Mouse (Mus musculus) C2C12 (cell line): ENCODE results near the gene Gatm. TPM values are rescaled to one million over a fixed set of nuclear protein-coding genes. Genes with fewer than 3 reads are reported as not detected.

ENCODE experiments used
- H3K27me3 ChIP-seq: one replicate; pipeline ENCODE4 v1.6.1; 2011; ENCODE audit not compliant: control insufficient read depth, insufficient read depth, insufficient read length
- H3K36me3 ChIP-seq: one replicate; pipeline ENCODE4 v1.6.1; 2011; ENCODE audit not compliant: control insufficient read depth, insufficient read depth
- H3K4me3 ChIP-seq: one replicate; pipeline ENCODE4 v1.5.1; 2011; ENCODE audit warnings: mild to moderate bottlenecking, control low read depth; ENCODE audit not compliant: poor library complexity, insufficient read depth, severe bottlenecking
- H3K79me2 ChIP-seq: one replicate; pipeline ENCODE4 v1.6.1; 2011; ENCODE audit not compliant: control insufficient read depth, insufficient read depth
- H3K79me3 ChIP-seq: one replicate; pipeline ENCODE4 v1.6.1; 2011; ENCODE audit warnings: low read depth, control low read depth
- H3ac ChIP-seq: one replicate; pipeline ENCODE3; 2011; ENCODE audit warnings: low read depth; ENCODE audit not compliant: control insufficient read depth, insufficient read length
- CEBPB ChIP-seq: IDR thresholded peaks from one replicate; pipeline ENCODE4 v1.6.1; 2011; ENCODE audit warnings: low read depth, mild to moderate bottlenecking, control low read depth, moderate library complexity
- CTCF ChIP-seq: IDR thresholded peaks from one replicate; pipeline ENCODE4 v1.5.1; 2011; ENCODE audit not compliant: control insufficient read depth, insufficient read depth, insufficient read length
- FOSL1 ChIP-seq: IDR thresholded peaks from one replicate; pipeline ENCODE4 v1.8.0; 2011; ENCODE audit warnings: mild to moderate bottlenecking, low read length; ENCODE audit not compliant: poor library complexity, insufficient read depth, severe bottlenecking
- MAX ChIP-seq: IDR thresholded peaks from one replicate; pipeline ENCODE4 v1.6.1; 2011; ENCODE audit warnings: mild to moderate bottlenecking, control low read depth
- MYOD1 ChIP-seq: IDR thresholded peaks from one replicate; pipeline ENCODE4 v1.6.1; 2011; ENCODE audit warnings: low read depth; ENCODE audit not compliant: control insufficient read depth, insufficient read length
- MYOG ChIP-seq: IDR thresholded peaks from one replicate; pipeline ENCODE4 v1.6.1; 2011; ENCODE audit not compliant: control insufficient read depth, insufficient read length; ENCODE audit errors: extremely low read depth
- USF1 ChIP-seq: IDR thresholded peaks from one replicate; pipeline ENCODE4 v1.6.1; 2011; ENCODE audit warnings: low read depth, mild to moderate bottlenecking, control low read depth, moderate library complexity
- polyA plus RNA-seq: library from polyadenylated mRNA; unstranded; fragments of >200 nt; fragmentation: generic; extraction: Trizol; gene quantifications from one replicate; pipeline ENCODE4 v1.2.1, GENCODE M21; 2012; ENCODE audit warnings: missing spikeins

The Gatm gene
- polyA plus RNA-seq, 1 experiment: 24.7 TPM

DNA sequence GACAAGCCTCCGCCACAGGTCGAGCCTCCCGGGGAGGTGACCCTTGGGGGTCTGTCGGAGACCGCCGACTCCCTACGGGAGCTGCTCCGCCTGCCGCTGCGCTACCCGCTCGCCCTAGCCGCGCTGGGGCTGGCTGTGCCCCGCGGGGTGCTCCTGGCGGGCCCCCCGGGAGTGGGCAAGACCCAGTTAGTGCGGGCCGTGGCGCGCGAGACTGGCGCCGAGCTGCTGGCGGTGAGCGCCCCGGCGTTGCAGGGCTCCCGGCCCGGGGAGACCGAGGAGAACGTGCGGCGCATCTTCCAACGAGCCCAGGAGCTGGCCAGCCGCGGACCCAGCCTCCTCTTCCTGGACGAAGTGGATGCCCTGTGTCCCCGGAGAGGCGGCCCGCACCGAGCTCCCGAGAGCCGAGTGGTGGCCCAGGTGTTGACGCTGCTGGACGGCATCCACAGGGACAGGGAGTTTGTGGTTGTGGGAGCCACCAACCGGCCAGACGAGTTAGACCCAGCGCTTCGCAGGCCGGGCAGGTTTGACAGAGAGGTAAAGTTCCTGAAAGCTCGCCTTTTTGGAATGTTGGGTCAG is 20.2 kb upstream of the Gatm start:
- peaks cover 23% of the 10 kb centered on the region for H3K36me3 ChIP-seq
- H3K4me3 ChIP-seq: peak overlapping the region; percentile 87
- peaks cover 23% of the 10 kb centered on the region for H3K79me2 ChIP-seq
- TF ChIP-seq MAX (no peak), FOSL1 (no peak), USF1 (no peak), MYOG (no peak), MYOD1 (no peak), CEBPB (no peak)
- H3K27me3 ChIP-seq: no peaks in the 10 kb centered on the region
- peak overlapping the region; percentile 80 for H3ac ChIP-seq
- peaks cover 18% of the 10 kb centered on the region for H3K79me3 ChIP-seq

DNA sequence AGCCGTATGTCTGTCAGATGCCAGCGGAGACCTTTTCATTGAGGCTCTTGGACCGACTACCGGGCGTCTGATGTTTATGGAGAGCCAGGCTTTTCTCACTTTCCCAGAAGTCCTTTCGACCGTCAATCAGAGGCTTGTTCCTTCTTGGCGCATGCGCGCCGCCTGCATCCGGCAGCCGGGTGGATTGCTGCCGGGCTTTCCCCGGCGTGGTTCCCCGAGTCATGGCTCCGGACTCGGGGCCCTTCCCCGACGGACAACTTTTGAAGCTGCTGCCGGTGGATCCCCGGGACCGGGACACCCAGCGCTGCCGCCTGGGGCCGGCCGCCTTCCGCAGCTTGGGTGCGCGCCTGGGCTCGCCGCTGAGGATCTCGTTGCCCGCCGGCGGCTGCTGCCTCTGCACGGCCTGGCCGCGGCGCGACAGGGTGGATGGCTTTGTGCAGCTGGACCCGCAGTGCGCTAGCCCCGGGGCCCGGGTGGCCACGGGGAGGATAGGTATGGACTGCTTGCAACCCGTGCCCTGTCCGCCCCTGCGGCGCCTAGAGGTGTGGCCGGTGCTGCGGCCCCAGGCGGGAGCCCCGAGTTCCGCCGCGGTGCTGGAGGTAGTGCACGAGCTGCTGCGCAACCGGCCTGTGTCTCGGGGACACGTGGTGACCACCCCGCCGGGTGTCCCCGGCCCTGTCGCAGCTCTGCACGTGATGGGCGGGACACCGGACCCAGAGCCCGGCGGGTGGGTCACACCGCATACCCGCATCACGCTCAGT is 19.5 kb upstream of the Gatm start:
- TF ChIP-seq MAX (peak; percentile 80), MYOD1 (no peak), CTCF (no peak), USF1 (peak; percentile 9)
- H3K27me3 ChIP-seq: peaks cover 6% of the 10 kb centered on the region

DNA sequence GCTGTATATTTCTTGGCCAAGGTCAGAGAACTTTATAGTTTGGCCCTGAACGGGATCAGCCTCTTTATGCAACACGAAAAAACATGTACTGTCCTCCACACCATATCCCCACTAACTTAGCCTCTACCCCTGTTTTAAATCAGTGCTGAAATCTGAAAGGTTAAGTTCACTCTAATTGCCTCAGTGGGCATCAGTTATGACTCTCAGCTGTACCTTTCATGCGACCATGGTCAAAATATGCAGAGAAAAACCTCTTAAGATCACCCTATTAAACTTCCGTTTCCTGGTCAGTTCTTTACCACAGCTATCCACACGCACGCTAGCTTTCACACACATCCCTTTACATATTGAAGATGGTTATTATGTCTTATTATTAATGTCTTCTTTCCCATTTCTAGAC is 18.8 kb upstream of the Gatm start:
- Histone ChIP-seq H3K79me3 (peaks cover 18% of the 10 kb centered on the region), H3K79me2 (peaks cover 23% of the 10 kb centered on the region), H3K4me3 (no peak overlapping the region), H3K27me3 (peaks cover 6% of the 10 kb centered on the region), H3ac (no peak overlapping the region), H3K36me3 (peaks cover 23% of the 10 kb centered on the region)
- TF ChIP-seq FOSL1 (no peak), MYOG (no peak)

More for the DNA sequence above, 19.5 kb upstream of the Gatm start:
- Histone ChIP-seq H3K36me3 (peaks cover 23% of the 10 kb centered on the region), H3ac (peak overlapping the region; percentile 80), H3K79me2 (peaks cover 23% of the 10 kb centered on the region), H3K79me3 (peaks cover 18% of the 10 kb centered on the region), H3K4me3 (peak overlapping the region; percentile 87)

DNA sequence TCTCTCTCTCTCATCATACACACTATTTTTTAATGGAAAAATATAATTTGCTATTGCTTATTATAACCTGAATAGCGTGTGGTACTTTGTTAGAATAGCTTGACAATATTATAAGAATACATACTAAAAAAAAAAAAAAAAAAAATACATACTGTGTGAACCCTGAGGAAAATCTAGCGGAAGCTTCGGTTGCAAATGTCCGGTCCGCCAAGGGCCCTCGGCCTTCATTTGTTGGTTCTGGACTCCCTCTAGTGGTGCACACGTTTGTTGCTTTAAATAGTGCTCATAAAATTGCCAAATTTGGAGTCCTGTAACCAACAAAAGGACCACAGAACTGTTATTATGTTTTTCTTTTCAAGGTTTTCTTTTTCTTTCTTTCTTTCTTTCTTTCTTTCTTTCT is 17.9 kb upstream of the Gatm start:
- Histone ChIP-seq H3K79me2 (peaks cover 23% of the 10 kb centered on the region), H3K4me3 (no peak overlapping the region), H3ac (no peak overlapping the region), H3K79me3 (peaks cover 18% of the 10 kb centered on the region), H3K36me3 (peaks cover 19% of the 10 kb centered on the region), H3K27me3 (peaks cover 10% of the 10 kb centered on the region)
- TF ChIP-seq MYOD1 (no peak), CTCF (peak; percentile 39)

DNA sequence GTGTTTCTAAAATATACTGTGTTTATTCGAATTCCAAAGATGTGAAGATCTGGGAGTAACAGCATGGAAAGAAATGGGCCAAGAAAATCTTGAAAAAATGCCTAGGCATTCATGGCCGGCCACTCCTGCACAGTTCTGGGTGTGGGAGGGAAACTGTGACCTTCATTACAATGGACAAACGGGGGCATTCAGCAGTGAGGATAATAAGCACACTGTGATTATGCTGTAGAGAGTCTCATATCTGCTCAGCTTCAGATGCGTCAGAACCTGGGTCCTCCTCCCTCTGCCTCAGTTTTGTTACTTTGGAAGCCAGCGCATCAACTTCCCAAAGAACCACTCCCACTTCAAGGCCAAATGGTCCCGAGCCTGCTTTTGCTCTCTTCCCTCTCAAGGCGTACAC is 14.8 kb upstream of the Gatm start:
- no peaks in the 10 kb centered on the region for H3K36me3 ChIP-seq
- H3K79me3 ChIP-seq: peaks cover 3% of the 10 kb centered on the region
- H3K4me3 ChIP-seq: no peak overlapping the region
- H3K79me2 ChIP-seq: peaks cover 5% of the 10 kb centered on the region
- H3ac ChIP-seq: no peak overlapping the region
- peaks cover 10% of the 10 kb centered on the region for H3K27me3 ChIP-seq
- TF ChIP-seq MYOG (no peak), USF1 (no peak), CTCF (no peak)

DNA sequence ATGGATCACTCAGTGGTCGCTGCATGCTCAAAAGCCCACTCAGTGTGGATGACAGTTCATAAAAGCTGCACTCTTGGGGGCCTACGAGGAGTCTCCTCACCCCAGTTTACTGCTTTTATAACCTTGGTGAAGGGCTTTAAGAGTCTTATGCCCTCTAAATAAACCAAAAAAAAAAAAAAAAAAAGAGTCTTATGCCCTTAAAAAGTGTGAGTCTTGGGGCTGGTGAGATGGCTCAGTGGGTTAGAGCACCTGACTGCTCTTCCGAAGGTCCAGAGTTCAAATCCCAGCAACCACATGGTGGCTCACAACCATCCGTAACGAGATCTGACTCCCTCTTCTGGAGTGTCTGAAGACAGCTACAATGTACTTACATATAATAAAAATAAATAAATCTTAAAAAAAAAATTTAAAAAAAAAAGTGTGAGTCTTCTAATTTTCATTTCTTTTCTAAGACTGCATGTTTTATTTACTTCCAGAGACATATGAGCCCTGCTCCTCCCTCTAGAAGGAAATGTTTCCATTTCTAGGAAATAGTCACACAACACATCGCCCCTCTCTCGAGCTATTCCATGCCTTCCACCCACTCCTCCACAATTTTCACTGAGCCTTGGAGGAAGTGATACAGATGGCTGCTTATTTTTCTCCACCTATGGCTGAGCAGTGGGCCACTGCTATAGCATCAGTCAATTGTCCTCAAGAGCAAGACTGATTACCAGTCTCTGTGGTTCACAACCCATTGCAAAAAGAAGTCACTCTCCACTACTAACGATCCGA is 10.4 kb upstream of the Gatm start:
- Histone ChIP-seq H3K4me3 (no peak overlapping the region), H3K79me2 (no peaks in the 10 kb centered on the region), H3K36me3 (no peaks in the 10 kb centered on the region), H3K79me3 (no peaks in the 10 kb centered on the region), H3K27me3 (peaks cover 10% of the 10 kb centered on the region), H3ac (no peak overlapping the region)
- TF ChIP-seq CEBPB (no peak), MYOG (no peak), MAX (no peak), USF1 (no peak), MYOD1 (no peak), CTCF (no peak), FOSL1 (no peak)
